Mouse (Mus musculus) embryonic facial prominence, embryonic 11.5 days (tissue): ENCODE results near the gene Lag3. TPM values are rescaled to one million over a fixed set of nuclear protein-coding genes. Genes with fewer than 3 reads are reported as not detected.

Experiments
- ATAC-seq: fragments of 200-750 bp; cut with Nextera tagmentation; replicated peaks from 2 replicates; pipeline ENCODE4 v1.8.0; 2017; ENCODE audit warnings: low read depth; ENCODE audit not compliant: insufficient number of reproducible peaks, low FRiP score, low TSS enrichment
- DNase-seq: peaks from one replicate; pipeline ENCODE4 v3.0.0-alpha.2; 2015; ENCODE audit warnings: low spot score
- H3K27ac ChIP-seq: fragments of 300-500 bp; sonication (generic); replicated peaks from 2 replicates; pipeline ENCODE4 v1.5.1; 2014; ENCODE audit warnings: mild to moderate bottlenecking, low read depth, low read length, control low read depth
- H3K27me3 ChIP-seq: fragments of 300-500 bp; sonication (generic); 2 replicates; pipeline ENCODE4 v1.6.1; 2014; ENCODE audit warnings: mild to moderate bottlenecking, low read length, moderate library complexity, mixed read lengths; ENCODE audit not compliant: control insufficient read depth, insufficient read depth
- H3K36me3 ChIP-seq: fragments of 300-500 bp; sonication (generic); replicated peaks from 2 replicates; pipeline ENCODE4 v1.6.1; 2014; ENCODE audit warnings: low read depth, mild to moderate bottlenecking, low read length, moderate library complexity, mixed read lengths; ENCODE audit not compliant: control insufficient read depth, insufficient read depth
- H3K4me1 ChIP-seq: fragments of 300-500 bp; sonication (generic); 2 replicates; pipeline ENCODE4 v1.6.1; 2014; ENCODE audit warnings: low read length, mixed read lengths; ENCODE audit not compliant: control insufficient read depth, insufficient read depth
- H3K4me2 ChIP-seq: fragments of 300-500 bp; sonication (generic); 2 replicates; pipeline ENCODE4 v1.6.1; 2014; ENCODE audit warnings: low read depth, mild to moderate bottlenecking, control low read depth, low read length, moderate library complexity
- H3K4me3 ChIP-seq: fragments of 300-500 bp; sonication (generic); 2 replicates; pipeline ENCODE4 v1.5.1; 2014; ENCODE audit warnings: low read depth, low read length, control low read depth
- H3K9ac ChIP-seq: fragments of 300-500 bp; sonication (generic); replicated peaks from 2 replicates; pipeline ENCODE4 v1.6.1; 2014; ENCODE audit warnings: mild to moderate bottlenecking, control low read depth, low read length
- H3K9me3 ChIP-seq: fragments of 300-500 bp; sonication (generic); replicated peaks from 2 replicates; pipeline ENCODE4 v1.6.1; 2016; ENCODE audit warnings: mild to moderate bottlenecking, low read length, inconsistent platforms, mixed read lengths; ENCODE audit not compliant: control insufficient read depth
- WGBS: fragments of 180-500 bp; shearing (Covaris S2); extraction: QIAGEN DNeasy Blood & Tissue Kit; methylation state at CpG from one replicate; pipeline ENCODE4 v1.1.7; 2014; 5-methylcytosine and 5-hydroxymethylcytosine counted together
- polyA plus RNA-seq: library from polyadenylated mRNA; unstranded; fragments of >200 nt; fragmentation: Nextera tagmentation; extraction: Ambion mirVana; gene quantifications from 2 replicates; pipeline ENCODE4 v1.2.1, GENCODE M21; 2014

Gene Lag3
- polyA plus RNA-seq, 1 experiment from 2014 or later = 1.7 TPM

DNA sequence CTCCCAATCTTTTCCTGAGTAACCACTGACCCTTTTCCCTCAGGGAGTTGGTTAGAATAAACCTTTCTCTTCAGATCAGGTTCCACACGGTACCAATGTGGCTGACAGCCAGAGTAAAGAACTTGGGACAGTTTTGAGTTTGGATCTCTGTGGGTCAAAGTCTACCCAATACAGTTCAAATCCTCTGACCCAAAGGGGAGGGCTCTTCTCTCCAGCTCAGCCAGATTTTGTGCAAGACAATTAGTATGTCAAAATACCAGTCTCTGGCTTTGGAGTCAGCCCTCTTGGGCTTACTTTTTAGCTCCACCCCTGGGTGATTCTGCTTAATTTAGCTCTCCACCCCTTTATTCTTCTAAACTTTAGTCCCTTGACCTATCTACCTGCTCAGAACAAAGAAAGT is 18.7 kb upstream of the Lag3 start:
- H3K4me1 ChIP-seq = peaks cover 7% of the 10 kb centered on the region
- H3K9me3 ChIP-seq = no peaks in the 10 kb centered on the region
- H3K27me3 ChIP-seq = no peaks in the 10 kb centered on the region
- peak overlapping the region; percentile 88; the same call in 1 of the 2 replicates for H3K27ac ChIP-seq
- H3K4me2 ChIP-seq = peak overlapping the region; percentile 42
- DNase-seq (no peak), ATAC-seq (no peak)
- peak overlapping the region; percentile 88 for H3K4me3 ChIP-seq
- H3K9ac ChIP-seq = peak overlapping the region; percentile 92
- WGBS = 13% methylated on average over 1 of the region's 1 CpGs
- H3K36me3 ChIP-seq = peaks cover 6% of the 10 kb centered on the region; the same call in 1 of the 2 replicates

- Histone ChIP-seq H3K4me3 (no peak overlapping the region), H3K4me1 (peaks cover 5% of the 10 kb centered on the region), H3K9me3 (no peaks in the 10 kb centered on the region), H3K4me2 (no peak overlapping the region), H3K27me3 (no peaks in the 10 kb centered on the region), H3K9ac (0 out of 2 replicates have a peak overlapping the region, but pooled peaks have one; percentile 28), H3K27ac (no peak overlapping the region), H3K36me3 (no peaks in the 10 kb centered on the region)
- no peak for ATAC-seq
- WGBS = 58% methylated on average over 5 of the region's 5 CpGs
- DNase-seq = no peak
Measured at GRCm38 (mm10) chr6:124925941-124926340, 14.4 kb upstream of the Lag3 start.

- Histone ChIP-seq H3K4me3 (no peak overlapping the region), H3K9ac (no peak overlapping the region), H3K4me1 (peaks cover 2% of the 10 kb centered on the region), H3K27ac (no peak overlapping the region), H3K4me2 (no peak overlapping the region; the same call in 1 of the 2 replicates), H3K27me3 (no peaks in the 10 kb centered on the region), H3K36me3 (no peaks in the 10 kb centered on the region), H3K9me3 (no peaks in the 10 kb centered on the region)
- no peak for ATAC-seq
- WGBS = 38% methylated on average over 12 of the region's 12 CpGs
- no peak for DNase-seq
Measured at GRCm38 (mm10) chr6:124925173-124925793, 13.8 kb upstream of the Lag3 start.

DNA sequence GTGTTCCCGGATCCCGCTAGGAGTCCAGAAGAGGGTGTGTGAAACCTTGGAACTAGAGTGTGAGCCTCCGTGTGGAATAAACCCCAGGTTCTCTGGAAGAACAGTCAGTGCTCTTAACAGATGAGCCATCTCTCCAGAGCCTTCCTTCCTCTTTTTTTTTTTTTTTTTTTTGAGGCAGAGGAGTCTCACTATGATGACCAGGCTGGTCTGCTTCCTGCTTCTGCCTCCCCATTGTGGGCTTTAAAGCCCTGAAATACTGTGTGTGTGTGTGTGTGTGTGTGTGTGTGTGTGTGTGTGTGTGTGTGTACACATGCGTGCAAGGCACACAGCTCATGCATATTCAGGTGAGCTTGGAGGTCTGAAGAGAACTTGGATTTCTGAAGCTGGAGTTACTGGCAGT is 10.0 kb upstream of the Lag3 start:
- Histone ChIP-seq H3K4me1 (no peaks in the 10 kb centered on the region; the same call in 1 of the 2 replicates), H3K36me3 (no peaks in the 10 kb centered on the region)
- no peak for DNase-seq

GRCm38 (mm10) chr6:124920318-124921085 is 9.0 kb upstream of the Lag3 start:
- WGBS = 30% methylated on average over 9 of the region's 9 CpGs
- Histone ChIP-seq H3K27ac (peak overlapping the region; percentile 100), H3K36me3 (no peaks in the 10 kb centered on the region), H3K9ac (peak overlapping the region; percentile 5), H3K4me2 (peak overlapping the region; percentile 19; the same call in 1 of the 2 replicates), H3K4me3 (no peak overlapping the region), H3K4me1 (peaks cover 2% of the 10 kb centered on the region), H3K27me3 (no peaks in the 10 kb centered on the region), H3K9me3 (no peaks in the 10 kb centered on the region)
- no peak for DNase-seq
- ATAC-seq = no peak

More for the DNA sequence above, 10.0 kb upstream of the Lag3 start:
- no peak for ATAC-seq
- Histone ChIP-seq H3K9me3 (no peaks in the 10 kb centered on the region), H3K4me3 (no peak overlapping the region), H3K27me3 (no peaks in the 10 kb centered on the region), H3K9ac (no peak overlapping the region), H3K27ac (no peak overlapping the region), H3K4me2 (no peak overlapping the region)
- WGBS = 71% methylated on average over 4 of the region's 4 CpGs

DNA sequence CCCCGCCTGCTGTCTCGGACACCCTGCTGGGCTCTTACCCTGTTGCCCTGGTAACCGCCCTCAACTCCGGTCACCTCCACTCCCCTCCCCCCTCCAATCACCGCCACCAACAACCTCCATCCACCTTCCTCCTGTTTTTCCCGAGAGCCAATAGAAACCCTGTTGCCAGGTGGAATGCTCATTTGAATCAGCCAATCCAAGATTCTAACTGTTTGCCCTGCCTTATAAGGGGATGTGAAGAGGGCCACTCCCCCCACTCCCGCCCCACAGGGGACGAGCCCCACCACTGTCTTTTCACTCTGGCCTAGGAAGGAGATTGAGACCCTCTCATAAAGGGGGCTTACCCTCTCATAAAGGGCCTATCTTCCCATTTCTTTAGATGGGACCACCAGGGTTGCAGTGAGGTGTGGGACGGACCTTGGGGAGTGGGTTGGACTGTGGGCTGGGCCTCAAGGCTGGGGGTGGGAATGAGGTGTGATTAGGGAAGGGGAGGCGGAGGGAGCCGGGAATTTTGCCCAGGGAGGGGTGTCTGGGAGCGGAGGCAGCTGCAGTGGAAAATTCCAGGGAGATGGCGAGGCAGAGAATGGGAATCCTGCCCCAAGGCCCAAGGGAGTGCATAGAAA is 8.3 kb upstream of the Lag3 start, which contains the start of gene Ptms:
Ptms (minus strand) TSS at position 409 of the 623 bp plus-strand sequence.
- Histone ChIP-seq H3K27me3 (no peaks in the 10 kb centered on the region), H3K4me3 (peak within 1 kb of the TSS; percentile 5; the same call in 1 of the 2 replicates), H3K27ac (peak within 1 kb of the TSS; percentile 100), H3K4me2 (peak within 1 kb of the TSS; percentile 19; the same call in 1 of the 2 replicates), H3K36me3 (no peaks in the 10 kb centered on the region), H3K4me1 (peaks cover 6% of the 10 kb centered on the region), H3K9me3 (no peaks in the 10 kb centered on the region), H3K9ac (peak within 1 kb of the TSS; percentile 5)
- WGBS = 0% methylated on average over 13 of the region's 13 CpGs
- ATAC-seq = peak; percentile 83
- DNase-seq = peak; percentile 98

DNA sequence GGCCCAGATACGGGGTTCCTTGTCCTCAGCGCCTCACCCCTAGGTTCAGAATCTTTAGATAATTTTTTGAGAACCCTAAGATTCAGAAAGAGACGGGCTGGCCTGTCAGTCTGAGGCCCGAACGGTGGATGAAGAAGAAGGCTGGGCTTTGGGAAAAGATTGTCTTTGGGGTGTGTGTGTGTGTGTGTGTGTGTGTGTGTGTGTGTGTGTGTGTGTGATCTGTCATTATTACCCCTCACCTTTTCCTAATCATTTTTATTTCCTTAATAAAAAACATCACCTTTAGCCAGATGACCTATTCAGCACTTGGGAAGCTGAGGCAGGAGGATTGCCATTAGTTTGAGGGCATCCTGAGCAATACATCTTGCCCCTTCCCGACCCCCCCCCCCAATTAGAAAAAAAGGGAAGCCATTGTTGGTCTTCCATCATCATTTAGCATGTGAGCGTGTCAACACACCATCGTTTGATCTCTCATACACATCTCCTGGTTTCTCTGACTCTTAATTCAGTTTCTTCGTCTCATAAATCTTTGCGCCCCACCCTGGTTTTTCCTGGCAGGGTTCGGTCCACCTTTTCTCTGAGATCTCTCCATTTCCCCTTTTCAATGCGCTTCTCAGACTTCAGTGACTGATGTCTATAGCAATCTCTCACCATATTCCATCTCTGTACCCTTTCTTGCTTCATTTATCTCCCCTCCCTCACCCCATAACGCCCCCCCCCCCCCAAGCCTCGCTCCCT is 7.6 kb upstream of the Lag3 start:
- Histone ChIP-seq H3K27me3 (no peaks in the 10 kb centered on the region), H3K9me3 (no peaks in the 10 kb centered on the region), H3K4me3 (no peak overlapping the region), H3K4me2 (no peak overlapping the region; the same call in 1 of the 2 replicates), H3K36me3 (no peaks in the 10 kb centered on the region; the same call in 1 of the 2 replicates), H3K9ac (0 out of 2 replicates have a peak overlapping the region, but pooled peaks have one; percentile 18), H3K27ac (peak overlapping the region; percentile 100), H3K4me1 (peaks cover 6% of the 10 kb centered on the region)
- 26% methylated on average over 13 of the region's 14 CpGs for WGBS
- ATAC-seq = no peak
- DNase-seq = no peak
